Mouse (Mus musculus) cerebellum, adult 2 months (tissue): ENCODE data around the gene Ptov1. TPM values are rescaled to one million over a fixed set of nuclear protein-coding genes. Genes with fewer than 3 reads are reported as not detected.
"Not testable (repeated sequence)": the region's sequence is repeated elsewhere in the genome, so short reads cannot be mapped to it uniquely, and the experiment has no call there.

ENCODE experiments used
- DNase-seq, 2 experiments: peaks; one replicate each; pipeline ENCODE4 v3.0.0; 2021
- H3K27ac ChIP-seq: fragments of 200-500 bp; 2 replicates; pipeline ENCODE4 v1.5.1; 2012; ENCODE audit warnings: low read length, control low read depth, inconsistent platforms; ENCODE audit not compliant: insufficient read depth
- H3K27me3 ChIP-seq: fragments of 200-500 bp; 2 replicates; pipeline ENCODE4 v1.6.1; 2012; ENCODE audit warnings: inconsistent platforms, mild to moderate bottlenecking, low read length, moderate library complexity; ENCODE audit not compliant: control insufficient read depth, insufficient read depth
- H3K4me1 ChIP-seq: fragments of 200-500 bp; 2 replicates; pipeline ENCODE4 v1.6.1; 2011; ENCODE audit warnings: low read length; ENCODE audit not compliant: control insufficient read depth, insufficient read depth
- H3K4me3 ChIP-seq: fragments of 200-500 bp; replicated peaks from 2 replicates; pipeline ENCODE3; 2011; ENCODE audit warnings: mild to moderate bottlenecking, low read depth, low read length, control low read depth; ENCODE audit not compliant: insufficient read depth
- CTCF ChIP-seq: fragments of 200-500 bp; IDR thresholded peaks from 2 replicates; pipeline ENCODE4 v1.5.1; 2011; ENCODE audit warnings: low read depth, mild to moderate bottlenecking, control low read depth, low read length, moderate library complexity, borderline replicate concordance; ENCODE audit not compliant: insufficient read depth
- POLR2A ChIP-seq: fragments of 200-500 bp; IDR thresholded peaks from 2 replicates; pipeline ENCODE4 v1.6.1; 2011; ENCODE audit warnings: low read length, control low read depth, borderline replicate concordance; ENCODE audit not compliant: insufficient read depth
- WGBS: fragments of 180-500 bp; shearing (Covaris S2); methylation state at CpG from one replicate; pipeline ENCODE4 v1.1.7; 2018; 5-methylcytosine and 5-hydroxymethylcytosine counted together
- polyA plus RNA-seq: library from polyadenylated mRNA; depleted of rRNA; stranded (reverse); fragments of >200 nt; gene quantifications from 2 replicates; pipeline ENCODE4 v1.2.3, GENCODE M21; 2012

The Ptov1 gene
- polyA plus RNA-seq, 1 experiment = 355 TPM

GRCm38 (mm10) chr7:44888256-44889105, 18.9 kb upstream of the Ptov1 start:
- Histone ChIP-seq H3K4me1 (peaks cover 47% of the 10 kb centered on the region), H3K27me3 (no peaks in the 10 kb centered on the region), H3K4me3 (no peak overlapping the region), H3K27ac (peak overlapping the region; percentile 68)
- TF ChIP-seq CTCF (no peak), POLR2A (no peak)
- DNase-seq = peak in 1 of 2 experiments; percentile 32
- 8% methylated on average over 13 of the region's 13 CpGs for WGBS

- TF ChIP-seq CTCF = no peak
- TF ChIP-seq POLR2A = no peak
- no peak for DNase-seq
Observed at GRCm38 (mm10) chr7:44886964-44887363, 17.4 kb upstream of the Ptov1 start.

DNA sequence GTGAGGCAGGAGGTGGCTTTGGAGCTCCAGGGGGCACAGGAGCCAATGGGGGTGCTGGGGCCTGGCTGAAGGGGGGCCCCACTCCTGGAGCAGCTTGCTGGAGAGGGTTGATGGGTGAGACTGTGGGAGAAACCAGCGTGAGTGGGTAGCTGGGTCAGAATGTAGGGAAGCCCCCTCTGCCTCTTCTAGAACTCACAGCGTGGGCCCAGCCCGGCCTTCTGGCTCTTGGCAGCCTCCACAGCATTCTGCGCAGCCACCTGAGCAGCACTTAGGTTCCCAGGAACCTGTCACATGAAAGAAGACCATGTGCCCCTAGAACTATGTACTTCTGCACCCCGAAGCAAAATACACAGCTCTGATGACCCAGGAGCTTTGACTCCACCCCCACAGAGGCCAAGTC, 15.0 kb upstream of the Ptov1 start:
- TF ChIP-seq POLR2A (no peak), CTCF (no peak)
- Histone ChIP-seq H3K27me3 (no peaks in the 10 kb centered on the region), H3K27ac (peak overlapping the region; percentile 11; the same call in 1 of the 2 replicates), H3K4me1 (peaks cover 35% of the 10 kb centered on the region), H3K4me3 (no peak overlapping the region)
- WGBS = 10% methylated on average over 5 of the region's 5 CpGs
- DNase-seq = peak; percentile 33 to 50

More at GRCm38 (mm10) chr7:44886964-44887363, 17.4 kb upstream of the Ptov1 start:
- Histone ChIP-seq H3K4me3 (no peak overlapping the region), H3K27ac (no peak overlapping the region; the same call in 1 of the 2 replicates), H3K4me1 (peaks cover 47% of the 10 kb centered on the region), H3K27me3 (no peaks in the 10 kb centered on the region)
- 80% methylated on average over 7 of the region's 7 CpGs for WGBS

GRCm38 (mm10) chr7:44883036-44883435, 13.4 kb upstream of the Ptov1 start:
- WGBS = 90% methylated on average over 3 of the region's 3 CpGs
- Histone ChIP-seq H3K4me1 (peaks cover 25% of the 10 kb centered on the region), H3K27ac (no peak overlapping the region), H3K4me3 (no peak overlapping the region), H3K27me3 (no peaks in the 10 kb centered on the region)
- TF ChIP-seq CTCF = no peak
- TF ChIP-seq POLR2A = no peak
- no peak for DNase-seq

GRCm38 (mm10) chr7:44877833-44878232, 8.2 kb upstream of the Ptov1 start:
- no peak for TF ChIP-seq POLR2A
- no peak for TF ChIP-seq CTCF
- WGBS = 76% methylated on average over 14 of the region's 14 CpGs
- Histone ChIP-seq H3K4me1 (no peaks in the 10 kb centered on the region), H3K27me3 (no peaks in the 10 kb centered on the region), H3K27ac (no peak overlapping the region), H3K4me3 (no peak overlapping the region)
- DNase-seq = no peak

DNA sequence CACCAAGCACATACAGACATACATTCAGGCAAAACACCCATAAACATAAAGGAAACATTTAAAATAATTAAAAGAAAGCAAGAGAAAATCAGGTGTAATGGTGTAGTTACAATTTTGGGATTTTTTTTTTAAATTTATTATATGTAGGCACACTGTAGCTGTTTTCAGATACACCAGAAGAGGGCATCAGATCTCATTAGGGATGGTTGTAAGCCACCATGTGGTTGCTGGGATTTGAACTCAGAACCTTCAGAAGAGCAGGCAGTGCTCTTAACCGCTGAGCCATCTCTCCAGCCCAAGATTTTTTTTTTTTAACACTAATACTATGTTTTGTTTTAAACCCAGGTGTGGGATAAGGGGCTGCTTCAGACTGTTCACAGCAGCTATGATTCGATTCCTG, 2.2 kb upstream of the Ptov1 start:
- not testable (repeated sequence) for H3K4me3 ChIP-seq, DNase-seq, H3K27ac ChIP-seq, H3K27me3 ChIP-seq, H3K4me1 ChIP-seq
- 97% methylated on average over 2 of the region's 2 CpGs for WGBS

DNA sequence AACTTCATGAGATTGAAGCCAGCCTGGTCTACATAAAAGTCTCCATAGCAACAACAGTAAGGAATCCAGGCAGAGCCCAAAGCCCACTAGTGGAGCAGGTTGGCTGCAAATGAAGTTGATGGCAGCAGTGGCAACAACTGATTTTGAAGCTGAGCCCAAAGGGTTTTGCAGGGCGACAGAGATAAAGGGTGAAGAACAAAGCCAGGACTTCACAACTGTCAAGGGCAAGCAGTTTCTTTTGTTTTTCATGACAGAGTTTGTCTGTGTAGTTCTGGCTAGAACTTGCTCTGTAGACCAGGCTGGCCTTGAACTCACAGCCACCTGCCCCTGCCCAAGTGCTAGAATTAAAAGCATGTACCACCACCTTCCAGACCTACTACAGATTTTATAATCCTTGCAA, 1.6 kb upstream of the Ptov1 start:
- no peak overlapping the region for H3K27ac ChIP-seq
- TF ChIP-seq POLR2A = no peak
- TF ChIP-seq CTCF = no peak
- H3K27me3 ChIP-seq = no peaks in the 10 kb centered on the region
- no peak for DNase-seq
- H3K4me1 ChIP-seq = peaks cover 14% of the 10 kb centered on the region
- 40% methylated on average over 1 of the region's 1 CpGs for WGBS
- H3K4me3 ChIP-seq = no peak overlapping the region

GRCm38 (mm10) chr7:44870614-44871013, 1.0 kb upstream of the Ptov1 start:
- no peak for TF ChIP-seq CTCF
- no peak for TF ChIP-seq POLR2A
- Histone ChIP-seq H3K4me1 (peaks cover 19% of the 10 kb centered on the region), H3K4me3 (no peak overlapping the region), H3K27me3 (no peaks in the 10 kb centered on the region), H3K27ac (no peak overlapping the region)
- WGBS = 81% methylated on average over 6 of the region's 6 CpGs
- DNase-seq = no peak
